Mouse (Mus musculus) stomach, postnatal 0 days (tissue): ENCODE data around the gene Clpsl2.

Experiments
- CTCF ChIP-seq: IDR thresholded peaks from 2 replicates; pipeline ENCODE4 v1.5.1; 2016; ENCODE audit warnings: antibody characterized with exemption, low read depth, mild to moderate bottlenecking, moderate library complexity
- EP300 ChIP-seq: optimal IDR thresholded peaks from 2 replicates; pipeline ENCODE3; 2016; ENCODE audit warnings: antibody characterized with exemption

GRCm38 (mm10) chr17:28601557-28602250 lies 52.5 kb downstream of the Clpsl2 start:
- TF ChIP-seq EP300 (no peak), CTCF (no peak)
